Mouse (Mus musculus) layer of hippocampus, adult 2 months (tissue): ENCODE measurements around the gene Itgam. TPM values are rescaled to one million over a fixed set of nuclear protein-coding genes. Genes with fewer than 3 reads are reported as not detected.

Experiments
- DNase-seq, 2 experiments: peaks; one replicate each; pipeline ENCODE4 v3.0.0; 2022; ENCODE audit warnings: low spot score in 2 of 2
- H3K27ac ChIP-seq: fragments of 200-600 bp; 2 replicates; pipeline ENCODE4 v1.8.1; 2022
- H3K4me3 ChIP-seq: fragments of 200-600 bp; 2 replicates; pipeline ENCODE4 v1.8.1; 2022; ENCODE audit warnings: mild to moderate bottlenecking
- CTCF ChIP-seq: fragments of 200-600 bp; conservative IDR thresholded peaks from 2 replicates; pipeline ENCODE4 v1.8.1; 2022; ENCODE audit warnings: antibody characterized with exemption, mild to moderate bottlenecking, moderate library complexity
- total RNA-seq, 2 experiments: library from RNA; stranded (reverse); gene quantifications; 2 replicates each; pipeline ENCODE4 v1.2.3; 2021

Itgam gene
- total RNA-seq, 2 experiments from 2014 or later, result 10.1 to 10.6 TPM

- no peak for TF ChIP-seq CTCF
- no peak overlapping the region for H3K4me3 ChIP-seq
- DNase-seq, result no peak
- H3K27ac ChIP-seq, result no peak overlapping the region
These were observed 104.0 kb downstream of the Itgam start for GRCm38 (mm10) chr7:128166391-128166790.

Other genes with a start within 250 kb of the Itgam start
- 10 to 100 TPM; 60.2 to 64.6 TPM for gene Stx4a, start 238.3 kb upstream of the Itgam start, total RNA-seq
- 100 to 1,000 TPM; 336 to 351 TPM for gene Stx1b, start 238.1 kb upstream of the Itgam start, total RNA-seq
- 10 to 100 TPM; 33.3 to 35.8 TPM for gene Zfp646, start 186.4 kb upstream of the Itgam start, total RNA-seq
- 10 to 100 TPM; 24.3 to 25.7 TPM for gene Zfp668, start 185.8 kb upstream of the Itgam start, total RNA-seq
- 1 to 10 TPM; 2.8 to 3.1 TPM for gene Prss53, start 171.7 kb upstream of the Itgam start, total RNA-seq
- gene Gm21974, start 167.2 kb upstream of the Itgam start, total RNA-seq, result not detected
- gene Vkorc1, start 167.0 kb upstream of the Itgam start, total RNA-seq, result 10 to 100 TPM; 26.3 to 26.6 TPM
- gene Bckdk, start 158.6 kb upstream of the Itgam start, total RNA-seq, result 10 to 100 TPM; 36.9 to 41.7 TPM
- 10 to 100 TPM; 31.7 to 34.3 TPM for gene Kat8, start 150.1 kb upstream of the Itgam start, total RNA-seq
- gene Prss8, start 132.5 kb upstream of the Itgam start, total RNA-seq, result under 1 TPM; 0.20 to 0.66 TPM
- 10 to 100 TPM in 1 of 2 experiments, 1 to 10 TPM in 1; 9.7 to 10.6 TPM for gene Prss36, start 115.9 kb upstream of the Itgam start, total RNA-seq
- 100 to 1,000 TPM; 345 to 392 TPM for gene Fus, start 95.2 kb upstream of the Itgam start, total RNA-seq
- gene Pycard, start 68.8 kb upstream of the Itgam start, total RNA-seq, result 1 to 10 TPM; 1.9 to 3.0 TPM
- gene Trim72, start 58.7 kb upstream of the Itgam start, total RNA-seq, result 1 to 10 TPM in 1 of 2 experiments, under 1 TPM in 1; 0.77 to 1.0 TPM
- not detected for gene Gm49368, start within 50 bp of the Itgam start, total RNA-seq
- under 1 TPM in 1 of 2 experiments, not detected in 1; 0.10 TPM for gene Itgax, start 66.9 kb downstream of the Itgam start, total RNA-seq
- gene Itgad, start 91.7 kb downstream of the Itgam start, total RNA-seq, result under 1 TPM; 0.29 to 0.46 TPM
- 1 to 10 TPM; 1.4 to 2.5 TPM for gene Cox6a2, start 143.7 kb downstream of the Itgam start, total RNA-seq
- 10 to 100 TPM; 10.9 to 12.6 TPM for gene Armc5, start 174.7 kb downstream of the Itgam start, total RNA-seq
- gene 9130023H24Rik, start 175.4 kb downstream of the Itgam start, total RNA-seq, result 1 to 10 TPM; 3.5 to 4.0 TPM
- 10 to 100 TPM; 12.1 to 13.9 TPM for gene Tgfb1i1, start 184.2 kb downstream of the Itgam start, total RNA-seq
- gene Slc5a2, start 203.0 kb downstream of the Itgam start, total RNA-seq, result not detected
- 10 to 100 TPM; 26.5 to 27.0 TPM for gene BC017158, start 235.5 kb downstream of the Itgam start, total RNA-seq